13 mouse cellular contexts compared by ENCODE assay signal in genomic region chr3:28705522-28706137, GRCm38 (mm10). TPM values are rescaled to one million over a fixed set of nuclear protein-coding genes. Genes with fewer than 3 reads are reported as not detected.
A peak's percentile ranks its signal among the peaks of the same experiment; 100 is the strongest.
DNase-seq lines count a peak whose midpoint lies in the region; ATAC-seq and TF ChIP-seq lines count a peak whose summit lies in the region.
"Had no signal": no experiment of that assay in that cellular context is flagged by ENCODE, and none has a peak within 500 bp of the region (broad histone marks: within the 10 kb centered on the region; RNA-seq: fewer than 3 reads in every experiment).

No protein-coding gene starts in this region.

- H3K36me3 ChIP-seq in testis, adult 2 months (ENCODE audit: control insufficient read depth, insufficient read depth, low read length): no peaks in the 10 kb centered on the region
- H3K36me3 ChIP-seq in stomach, embryonic 16.5 days (ENCODE audit: control insufficient read depth, insufficient read depth, low read length): no peaks in the 10 kb centered on the region
- H3K36me3 ChIP-seq: hindbrain, embryonic 12.5 days had no signal

- H3K27ac ChIP-seq in testis, adult 2 months (ENCODE audit: control insufficient read depth, insufficient read depth, low read depth, low read length): no peak overlapping the region
- no peak overlapping the region for H3K27ac ChIP-seq in brown adipose tissue, adult 24 weeks (replicated peaks; ENCODE audit: low read depth, low read length)
- no peak overlapping the region for H3K27ac ChIP-seq in stomach, embryonic 16.5 days (ENCODE audit: low read length)
- H3K27ac ChIP-seq: hindbrain, embryonic 12.5 days had no signal

- DNase-seq in testis, postnatal 14 days (ENCODE audit: low spot score): no peak
- DNase-seq in kidney, postnatal 10 days: peak; percentile 36
- DNase-seq in retina, postnatal 1 day: no peak
- DNase-seq: layer of hippocampus, postnatal 36 days; thymus, postnatal 25 days had no signal

- no peaks in the 10 kb centered on the region for H3K9me3 ChIP-seq in stomach, embryonic 16.5 days (replicated peaks; ENCODE audit: control insufficient read depth, low read length)
- H3K9me3 ChIP-seq: hindbrain, embryonic 12.5 days had no signal

- 0 out of 2 replicates have a peak, but pooled peaks have one; percentile 44 for ATAC-seq in stomach, embryonic 16.5 days (ENCODE audit: insufficient read depth, low FRiP score)
- ATAC-seq in erythroblast, adult 5-6 weeks (replicated peaks; ENCODE audit: low FRiP score, poor library complexity, severe bottlenecking): no peak
- ATAC-seq: lung, postnatal 0 days had no signal

- no peak overlapping the region for H3K9ac ChIP-seq in stomach, embryonic 16.5 days (ENCODE audit: low read length)
- H3K9ac ChIP-seq: hindbrain, embryonic 12.5 days had no signal

- no peak for TF ChIP-seq POLR2A in testis, adult 2 months (IDR thresholded peaks at IDR 0.05; ENCODE audit: control insufficient read depth, low read depth, low read length)

- no peaks in the 10 kb centered on the region for H3K4me1 ChIP-seq in testis, adult 2 months (ENCODE audit: control insufficient read depth, insufficient read depth, low read length)
- no peaks in the 10 kb centered on the region for H3K4me1 ChIP-seq in brown adipose tissue, adult 24 weeks (ENCODE audit: control insufficient read depth, insufficient read depth, insufficient read length, low read length)
- H3K4me1 ChIP-seq in stomach, embryonic 16.5 days (ENCODE audit: control insufficient read depth, insufficient read depth, low read length): no peaks in the 10 kb centered on the region
- H3K4me1 ChIP-seq: hindbrain, embryonic 12.5 days had no signal

- 56% methylated on average over 10 of the region's 10 CpGs for WGBS in stomach, embryonic 16.5 days

- H3K27me3 ChIP-seq in testis, adult 2 months (ENCODE audit: control insufficient read depth, insufficient read depth, low read length): no peaks in the 10 kb centered on the region
- H3K27me3 ChIP-seq in stomach, embryonic 16.5 days (ENCODE audit: control insufficient read depth, insufficient read depth, low read length): no peaks in the 10 kb centered on the region
- H3K27me3 ChIP-seq: hindbrain, embryonic 12.5 days had no signal

- no peak for TF ChIP-seq CTCF in testis, adult 2 months (IDR thresholded peaks at IDR 0.05; ENCODE audit: control insufficient read depth, insufficient read depth, insufficient replicate concordance, low read depth, low read length)

- peak overlapping the region; percentile 5 for H3K4me3 ChIP-seq in testis, adult 2 months (ENCODE audit: control insufficient read depth, low read depth, low read length)
- H3K4me3 ChIP-seq in brown adipose tissue, adult 24 weeks (ENCODE audit: insufficient read depth, low read depth, low read length): peak overlapping the region; percentile 6
- no peak overlapping the region for H3K4me3 ChIP-seq in stomach, embryonic 16.5 days (replicated peaks; ENCODE audit: low read length)
- H3K4me3 ChIP-seq: hindbrain, embryonic 12.5 days; myocyte had no signal

- H3K4me2 ChIP-seq in stomach, embryonic 16.5 days (ENCODE audit: low read depth, low read length): no peak overlapping the region
- H3K4me2 ChIP-seq: hindbrain, embryonic 12.5 days had no signal

RNA-seq across cellular contexts. Expression of gene Slc2a2, which starts 7.9 kb away (rescaled TPM):
- polyA plus RNA-seq in testis, adult 2 months (2012; rRNA removed): 0.19 and 0.26 TPM in 2 replicates
- 0.24 TPM in 1 of 2 replicates, not detected in the other for polyA plus RNA-seq in brown adipose tissue, adult 24 weeks (2012; ENCODE audit: insufficient read depth, insufficient read length, missing spikeins)
- 4.8 and 5.6 TPM in 2 replicates for polyA plus RNA-seq in stomach, embryonic 16.5 days (2015; fragmentation: Nextera tagmentation; extraction: Ambion mirVana)
- total RNA-seq in erythroblast, adult 5-6 weeks (2015; ENCODE audit: low replicate concordance): not detected in 2 replicates
- total RNA-seq in erythroblast, adult 5-6 weeks (2017; ENCODE audit: low replicate concordance): not detected in 2 replicates
- total RNA-seq: layer of hippocampus, postnatal 36 days had no signal
- polyA plus RNA-seq: embryonic facial prominence, embryonic 11.5 days; myocyte had no signal
